Mouse (Mus musculus): ENCODE data around the gene Tmem201. TPM values are rescaled to one million over a fixed set of nuclear protein-coding genes. Genes with fewer than 3 reads are reported as not detected.

Tmem201 gene
- polyA plus RNA-seq, 1 experiment from 2014 or later: 20.7 TPM

- 79% methylated on average over 12 of the region's 12 CpGs for WGBS
- H3K4me3 ChIP-seq (ENCODE audit: low read depth, low read length): no peak overlapping the region
- 0 out of 2 replicates have a peak, but pooled peaks cover 9% of the 10 kb centered on the region for H3K4me1 ChIP-seq (ENCODE audit: control insufficient read depth, insufficient read depth, low read length)
- H3K27ac ChIP-seq (replicated peaks; ENCODE audit: low read depth, low read length): no peak overlapping the region
- H3K4me2 ChIP-seq (ENCODE audit: low read depth, low read length): no peak overlapping the region
- no peaks in the 10 kb centered on the region for H3K36me3 ChIP-seq (ENCODE audit: control insufficient read depth, insufficient read depth, low read length)
- no peaks in the 10 kb centered on the region for H3K9me3 ChIP-seq (ENCODE audit: control insufficient read depth, low read length)
- H3K9ac ChIP-seq (ENCODE audit: low read depth, low read length): no peak overlapping the region
- ATAC-seq (ENCODE audit: low read depth): no peak
- no peaks in the 10 kb centered on the region for H3K27me3 ChIP-seq (replicated peaks; ENCODE audit: control insufficient read depth, insufficient read depth, low read length)
- DNase-seq (ENCODE audit: low spot score): no peak
These were observed 47.8 kb downstream of the Tmem201 start for GRCm38 (mm10) chr4:149689822-149690700.

DNA sequence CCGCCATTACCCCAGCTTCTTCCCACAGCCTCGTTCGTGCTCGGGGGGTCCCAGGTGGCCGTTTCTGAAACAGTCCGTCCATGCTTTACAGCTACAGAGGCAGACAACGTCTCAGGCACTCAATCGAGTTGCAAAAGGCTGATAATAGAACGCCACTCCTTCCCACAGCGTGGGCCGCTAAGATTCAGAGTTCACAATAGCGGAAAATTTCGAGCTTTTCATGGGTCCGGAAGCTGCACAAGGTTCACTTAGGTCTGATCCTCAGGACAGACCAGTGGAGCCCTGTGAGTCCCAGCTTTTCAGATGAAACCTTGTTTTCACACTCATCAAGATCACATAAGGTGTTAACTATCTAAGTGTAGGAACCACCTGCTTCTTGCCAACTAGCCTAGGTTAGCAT, 49.0 kb downstream of the Tmem201 start:
- no peak for DNase-seq (ENCODE audit: low spot score)
- H3K9me3 ChIP-seq (ENCODE audit: control insufficient read depth, low read length): no peaks in the 10 kb centered on the region
- H3K36me3 ChIP-seq (ENCODE audit: control insufficient read depth, insufficient read depth, low read length): no peaks in the 10 kb centered on the region
- 78% methylated on average over 14 of the region's 14 CpGs for WGBS
- H3K27ac ChIP-seq (replicated peaks; ENCODE audit: low read depth, low read length): no peak overlapping the region
- no peak overlapping the region for H3K4me3 ChIP-seq (ENCODE audit: low read depth, low read length)
- H3K4me2 ChIP-seq (ENCODE audit: low read depth, low read length): no peak overlapping the region
- no peak for ATAC-seq (ENCODE audit: low read depth)
- no peak overlapping the region for H3K9ac ChIP-seq (ENCODE audit: low read depth, low read length)
- no peaks in the 10 kb centered on the region for H3K27me3 ChIP-seq (replicated peaks; ENCODE audit: control insufficient read depth, insufficient read depth, low read length)
- 0 out of 2 replicates have a peak, but pooled peaks cover 9% of the 10 kb centered on the region for H3K4me1 ChIP-seq (ENCODE audit: control insufficient read depth, insufficient read depth, low read length)

DNA sequence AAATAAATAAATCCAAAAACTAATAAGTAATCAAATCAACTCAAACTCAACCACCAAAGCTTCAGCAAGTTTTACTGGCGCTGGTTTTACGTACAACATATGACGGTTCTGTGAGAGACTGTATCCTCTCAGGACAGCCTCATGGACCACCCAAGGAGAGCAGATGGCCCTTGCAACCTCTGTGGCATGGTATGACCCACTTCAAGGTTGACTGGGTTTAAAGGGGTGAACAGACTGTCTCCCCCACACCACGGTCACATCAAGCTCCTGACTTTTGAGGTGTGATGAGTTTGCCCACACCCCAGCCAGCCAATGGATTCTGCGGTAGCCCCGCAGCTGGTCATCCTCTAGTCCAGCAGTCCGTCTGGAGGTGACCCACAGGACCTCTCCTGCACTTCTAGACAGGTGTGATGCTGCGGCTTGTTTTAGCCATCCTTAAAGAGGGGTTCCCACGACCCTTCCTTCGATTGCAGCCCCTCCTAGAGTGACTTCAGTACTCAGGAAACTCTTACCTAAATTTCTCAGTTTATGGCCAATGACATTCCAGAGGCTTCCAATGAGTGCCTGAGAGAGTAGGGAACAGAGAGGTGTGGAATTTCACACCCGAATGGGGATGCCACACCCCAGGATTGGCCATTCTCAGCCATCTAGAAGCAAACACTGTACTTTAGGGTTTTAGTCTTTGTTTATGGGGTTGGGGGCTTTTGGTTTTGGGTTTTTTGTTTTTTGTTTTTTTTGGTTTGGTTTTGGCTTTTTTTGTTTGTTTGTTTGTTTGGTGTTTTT, 52.8 kb downstream of the Tmem201 start:
- H3K4me3 ChIP-seq (ENCODE audit: low read depth, low read length): no peak overlapping the region
- no peaks in the 10 kb centered on the region for H3K9me3 ChIP-seq (ENCODE audit: control insufficient read depth, low read length)
- H3K9ac ChIP-seq (ENCODE audit: low read depth, low read length): no peak overlapping the region
- no peak for DNase-seq (ENCODE audit: low spot score)
- ATAC-seq (ENCODE audit: low read depth): no peak
- H3K4me2 ChIP-seq (ENCODE audit: low read depth, low read length): no peak overlapping the region
- no peaks in the 10 kb centered on the region for H3K36me3 ChIP-seq (ENCODE audit: control insufficient read depth, insufficient read depth, low read length)
- no peaks in the 10 kb centered on the region for H3K27me3 ChIP-seq (replicated peaks; ENCODE audit: control insufficient read depth, insufficient read depth, low read length)
- 73% methylated on average over 11 of the region's 11 CpGs for WGBS
- no peak overlapping the region for H3K27ac ChIP-seq (replicated peaks; ENCODE audit: low read depth, low read length)
- H3K4me1 ChIP-seq (ENCODE audit: control insufficient read depth, insufficient read depth, low read length): no peaks in the 10 kb centered on the region

- no peaks in the 10 kb centered on the region for H3K9me3 ChIP-seq (ENCODE audit: control insufficient read depth, low read length)
- H3K36me3 ChIP-seq (ENCODE audit: control insufficient read depth, insufficient read depth, low read length): no peaks in the 10 kb centered on the region
- H3K27me3 ChIP-seq (replicated peaks; ENCODE audit: control insufficient read depth, insufficient read depth, low read length): no peaks in the 10 kb centered on the region
- H3K9ac ChIP-seq (ENCODE audit: low read depth, low read length): no peak overlapping the region
- no peaks in the 10 kb centered on the region for H3K4me1 ChIP-seq (ENCODE audit: control insufficient read depth, insufficient read depth, low read length)
- 11% methylated on average over 7 of the region's 7 CpGs for WGBS
- no peak overlapping the region for H3K4me3 ChIP-seq (ENCODE audit: low read depth, low read length)
- H3K27ac ChIP-seq (replicated peaks; ENCODE audit: low read depth, low read length): no peak overlapping the region
- H3K4me2 ChIP-seq (ENCODE audit: low read depth, low read length): no peak overlapping the region
- DNase-seq (ENCODE audit: low spot score) (peak; percentile 32), ATAC-seq (ENCODE audit: low read depth) (no peak)
These were observed 54.0 kb downstream of the Tmem201 start for GRCm38 (mm10) chr4:149683875-149684274.

GRCm38 (mm10) chr4:149679056-149679770, 58.6 kb downstream of the Tmem201 start:
- Histone ChIP-seq H3K27ac (replicated peaks; ENCODE audit: low read depth, low read length) (no peak overlapping the region), H3K4me3 (ENCODE audit: low read depth, low read length) (no peak overlapping the region), H3K4me1 (ENCODE audit: control insufficient read depth, insufficient read depth, low read length) (no peaks in the 10 kb centered on the region), H3K9ac (ENCODE audit: low read depth, low read length) (no peak overlapping the region), H3K9me3 (ENCODE audit: control insufficient read depth, low read length) (no peaks in the 10 kb centered on the region), H3K27me3 (replicated peaks; ENCODE audit: control insufficient read depth, insufficient read depth, low read length) (peaks cover 15% of the 10 kb centered on the region), H3K36me3 (ENCODE audit: control insufficient read depth, insufficient read depth, low read length) (no peaks in the 10 kb centered on the region), H3K4me2 (ENCODE audit: low read depth, low read length) (no peak overlapping the region)
- DNase-seq (ENCODE audit: low spot score) (no peak), ATAC-seq (ENCODE audit: low read depth) (no peak)
- 66% methylated on average over 11 of the region's 11 CpGs for WGBS

DNA sequence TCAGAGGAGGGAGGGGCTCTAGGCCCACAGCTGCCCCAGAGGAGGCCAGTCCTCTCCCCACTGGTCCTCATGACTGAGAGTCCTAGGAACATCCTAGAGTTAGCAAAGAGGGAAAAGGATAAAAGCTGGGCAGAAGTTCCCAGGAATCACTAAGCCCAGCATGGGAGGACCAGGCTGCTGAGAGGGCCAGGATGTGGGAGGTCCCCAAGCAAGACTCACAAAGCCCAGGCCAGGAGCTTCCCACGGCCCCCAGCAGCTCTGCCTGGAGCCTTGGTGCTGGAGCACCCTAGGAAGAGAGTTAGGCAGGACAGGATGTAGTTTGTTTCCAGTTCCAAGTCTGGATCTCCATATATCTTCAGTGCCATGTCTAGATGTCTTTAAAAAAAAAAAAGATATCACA, 59.8 kb downstream of the Tmem201 start:
- H3K27me3 ChIP-seq (replicated peaks; ENCODE audit: control insufficient read depth, insufficient read depth, low read length): peaks cover 18% of the 10 kb centered on the region
- H3K9me3 ChIP-seq (ENCODE audit: control insufficient read depth, low read length): no peaks in the 10 kb centered on the region
- H3K4me2 ChIP-seq (ENCODE audit: low read depth, low read length): no peak overlapping the region
- WGBS: 42% methylated on average over 1 of the region's 1 CpGs
- no peak overlapping the region for H3K4me3 ChIP-seq (ENCODE audit: low read depth, low read length)
- no peaks in the 10 kb centered on the region for H3K4me1 ChIP-seq (ENCODE audit: control insufficient read depth, insufficient read depth, low read length)
- DNase-seq (ENCODE audit: low spot score) (no peak), ATAC-seq (ENCODE audit: low read depth) (no peak)
- no peaks in the 10 kb centered on the region for H3K36me3 ChIP-seq (ENCODE audit: control insufficient read depth, insufficient read depth, low read length)
- no peak overlapping the region for H3K27ac ChIP-seq (replicated peaks; ENCODE audit: low read depth, low read length)
- H3K9ac ChIP-seq (ENCODE audit: low read depth, low read length): no peak overlapping the region

DNA sequence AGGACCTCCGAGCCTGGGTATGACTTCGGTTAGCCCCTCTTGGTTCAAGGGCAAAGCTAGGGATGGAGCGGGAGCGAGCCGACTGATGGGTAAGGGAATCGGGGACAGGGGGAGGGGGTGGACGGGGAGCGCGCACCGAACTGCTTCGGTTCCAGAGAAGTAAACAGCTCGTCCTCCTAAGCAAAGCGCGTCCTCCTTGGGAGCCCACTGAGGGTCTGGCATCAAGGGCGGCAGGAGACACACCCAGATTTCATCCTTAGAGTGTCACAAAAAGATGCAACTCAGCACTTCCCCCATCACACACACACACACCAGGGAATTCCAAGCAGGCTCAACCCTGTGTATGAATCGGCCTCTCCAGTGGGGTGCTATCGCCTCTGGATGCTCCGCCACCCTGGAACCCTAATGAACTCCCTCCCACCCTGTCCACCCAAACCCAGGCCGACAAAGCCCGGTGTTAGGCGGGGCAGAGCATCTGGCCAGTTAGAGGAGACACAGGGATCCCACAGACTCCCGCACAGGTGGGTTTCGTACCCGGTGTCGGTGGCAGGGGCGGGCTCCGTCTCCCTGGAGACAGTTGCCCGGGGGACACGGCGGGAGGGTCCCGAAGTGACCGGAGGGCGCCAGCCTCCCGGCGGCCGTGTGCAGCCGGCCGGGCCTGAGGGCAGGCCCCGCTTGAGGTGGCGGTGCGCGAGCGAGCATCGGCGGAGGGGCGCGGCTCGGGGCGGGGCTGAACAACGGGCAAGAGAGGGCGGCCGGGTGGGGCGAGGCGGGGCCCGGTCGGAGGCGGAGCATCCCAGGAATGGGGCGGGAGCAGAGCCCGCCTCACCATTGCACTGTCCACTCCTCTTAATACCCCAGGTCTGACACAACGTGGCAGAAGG, 62.2 kb downstream of the Tmem201 start:
- Histone ChIP-seq H3K27ac (replicated peaks; ENCODE audit: low read depth, low read length) (no peak overlapping the region), H3K9ac (ENCODE audit: low read depth, low read length) (peak overlapping the region; percentile 56), H3K9me3 (ENCODE audit: control insufficient read depth, low read length) (no peaks in the 10 kb centered on the region), H3K4me1 (ENCODE audit: control insufficient read depth, insufficient read depth, low read length) (no peaks in the 10 kb centered on the region), H3K27me3 (replicated peaks; ENCODE audit: control insufficient read depth, insufficient read depth, low read length) (peaks cover 18% of the 10 kb centered on the region), H3K4me2 (ENCODE audit: low read depth, low read length) (peak overlapping the region; percentile 95), H3K36me3 (ENCODE audit: control insufficient read depth, insufficient read depth, low read length) (no peaks in the 10 kb centered on the region), H3K4me3 (ENCODE audit: low read depth, low read length) (peak overlapping the region; percentile 53)
- ATAC-seq (ENCODE audit: low read depth): peak; percentile 93
- under 1% methylated on average over 47 of the region's 60 CpGs for WGBS
- DNase-seq (ENCODE audit: low spot score): peak; percentile 63
